Mouse (Mus musculus) spleen, postnatal 10 days (tissue): ENCODE measurements around the gene Olfr97.

ENCODE experiments used
- DNase-seq, 2 experiments: peaks; one replicate each; pipeline ENCODE4 v3.0.0; 2021 to 2022; ENCODE audit warnings: low spot score in 2 of 2

The Olfr97 gene

DNA sequence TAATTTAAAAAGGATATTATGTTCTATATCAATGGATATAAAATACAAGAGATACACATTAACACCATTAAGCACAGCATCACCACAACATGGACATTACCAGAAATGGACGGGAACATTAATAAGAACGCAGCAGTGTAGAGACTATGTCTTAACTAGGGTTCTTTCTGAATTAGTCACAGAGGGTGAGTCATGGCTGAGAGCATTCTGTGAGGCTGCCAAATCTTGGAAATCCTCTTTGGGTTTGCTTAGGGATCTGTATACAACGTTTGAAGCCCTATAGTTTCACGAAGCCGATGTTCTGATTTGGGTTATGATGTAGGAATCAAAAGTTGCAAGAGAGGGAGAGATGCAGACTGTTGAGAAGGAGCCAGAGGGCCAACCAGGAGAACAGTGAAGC lies 42.3 kb downstream of the Olfr97 start:
- DNase-seq, result no peak

GRCm38 (mm10) chr17:37193656-37194055 lies 43.5 kb downstream of the Olfr97 start, which contains the start of gene Ubd:
Gene Ubd, plus strand, starts transcription at chr17:37193892.
- DNase-seq, result no peak

DNA sequence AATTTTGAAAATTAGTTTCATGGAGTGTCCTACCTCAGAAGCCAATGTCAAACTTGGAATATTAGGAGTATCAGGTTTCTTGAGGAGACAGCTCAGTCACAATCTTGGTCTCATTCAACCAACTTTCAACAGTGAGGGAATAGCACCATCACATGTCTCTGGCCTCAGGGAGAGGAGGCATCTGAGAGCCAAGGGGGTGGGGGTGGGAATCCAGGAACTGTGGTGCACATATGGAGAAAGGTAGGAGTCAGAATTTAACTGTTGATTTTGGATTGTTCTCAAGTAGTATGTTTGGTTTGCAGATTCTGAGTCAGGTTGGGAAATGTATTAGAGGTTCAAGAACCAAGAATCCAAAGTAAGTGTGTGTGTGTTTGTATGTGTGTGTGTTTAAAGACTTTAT lies 44.1 kb downstream of the Olfr97 start:
- DNase-seq, result no peak

GRCm38 (mm10) chr17:37190711-37191110 lies 46.4 kb downstream of the Olfr97 start:
- DNase-seq, result no peak

DNA sequence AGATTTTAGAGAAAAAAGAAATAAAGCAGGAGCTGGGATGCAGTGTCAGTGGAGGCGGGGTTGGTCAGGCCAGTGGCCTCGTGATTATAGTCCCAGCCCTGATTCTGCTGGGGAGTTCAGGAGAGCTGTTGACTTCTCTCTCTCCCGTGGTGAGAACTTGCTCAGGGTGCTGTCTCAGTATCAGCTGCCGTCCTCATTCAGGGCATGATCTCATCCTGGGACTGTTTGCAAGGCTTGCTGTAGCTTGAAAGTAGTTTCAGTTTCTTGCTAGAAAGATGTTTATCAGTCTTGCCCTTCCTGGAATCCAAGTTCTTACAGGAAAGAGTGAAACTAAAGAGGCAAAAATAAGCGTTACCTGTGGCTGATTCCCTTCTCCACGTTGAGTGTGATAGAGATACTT lies 51.7 kb downstream of the Olfr97 start:
- no peak for DNase-seq
